Mouse (Mus musculus): ENCODE data around the gene Cks2. TPM values are rescaled to one million over a fixed set of nuclear protein-coding genes. Genes with fewer than 3 reads are reported as not detected.
A peak's percentile ranks its signal among the peaks of the same experiment; 100 is the strongest.
"Not testable (repeated sequence)": the region's sequence is repeated elsewhere in the genome, so short reads cannot be mapped to it uniquely, and the experiment has no call there.

Cks2 gene
- total RNA-seq, 2 experiments from 2014 or later, result 12.3 to 14.5 TPM

GRCm38 (mm10) chr13:51638958-51639357 lies 6.1 kb upstream of the Cks2 start:
- DNase-seq, result peak in 1 of 2 experiments; percentile 12

- no peak for DNase-seq
Measured at GRCm38 (mm10) chr13:51641424-51641823, 3.6 kb upstream of the Cks2 start.

- no peak for DNase-seq
Measured at GRCm38 (mm10) chr13:51642171-51642778, 2.8 kb upstream of the Cks2 start.

- peak in 1 of 2 experiments; percentile 5 for DNase-seq
Measured at GRCm38 (mm10) chr13:51643924-51644828, 856 bp upstream of the Cks2 start.

- DNase-seq, result peak in 1 of 2 experiments; percentile 18
Measured at GRCm38 (mm10) chr13:51645872-51646271, 840 bp downstream of the Cks2 start.

- no peak for DNase-seq
Measured at GRCm38 (mm10) chr13:51646362-51647027, 1.5 kb downstream of the Cks2 start.

- no peak for DNase-seq
Measured at GRCm38 (mm10) chr13:51647770-51648169, 2.7 kb downstream of the Cks2 start.

GRCm38 (mm10) chr13:51648237-51648636 lies 3.2 kb downstream of the Cks2 start:
- DNase-seq, result peak in 1 of 2 experiments; percentile 6

- no peak for DNase-seq
Measured at GRCm38 (mm10) chr13:51649740-51650139, 4.7 kb downstream of the Cks2 start.

DNA sequence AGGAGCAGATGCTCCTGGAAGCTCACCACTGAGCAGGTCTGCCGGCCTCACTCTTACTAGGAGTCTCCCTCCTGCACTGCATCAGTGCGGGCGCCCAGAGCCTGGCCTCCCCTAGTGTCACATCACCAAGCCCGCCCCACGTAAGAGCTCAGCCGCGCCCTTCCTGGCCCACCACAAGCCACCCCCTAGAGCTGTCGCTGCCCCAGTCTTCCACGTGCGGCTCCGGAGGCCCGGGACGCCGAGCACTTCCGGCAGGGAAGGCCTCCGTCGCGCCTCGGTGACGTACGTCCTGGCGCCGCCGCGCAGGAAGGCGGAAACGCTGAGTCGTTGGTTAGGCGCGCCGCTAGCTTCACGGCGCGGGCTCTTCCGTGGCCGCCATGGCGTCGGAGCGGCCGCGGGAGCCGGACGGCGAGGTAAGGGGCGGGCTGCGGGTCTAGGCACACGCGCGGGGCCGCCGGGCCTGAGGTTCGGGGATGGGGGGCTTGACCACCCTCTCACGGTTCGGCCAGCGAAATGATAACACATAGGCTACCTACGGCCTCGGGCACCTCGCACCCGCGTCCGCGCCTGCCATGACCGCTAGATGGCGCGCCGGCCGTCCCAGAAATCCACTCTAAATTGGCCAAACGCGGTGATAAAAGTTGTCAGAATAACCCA lies 6.5 kb downstream of the Cks2 start, which contains the start of gene Secisbp2:
Secisbp2 (plus strand) TSS at position 290 of the 657 bp plus-strand sequence.
- peak; percentile 96 for DNase-seq

DNA sequence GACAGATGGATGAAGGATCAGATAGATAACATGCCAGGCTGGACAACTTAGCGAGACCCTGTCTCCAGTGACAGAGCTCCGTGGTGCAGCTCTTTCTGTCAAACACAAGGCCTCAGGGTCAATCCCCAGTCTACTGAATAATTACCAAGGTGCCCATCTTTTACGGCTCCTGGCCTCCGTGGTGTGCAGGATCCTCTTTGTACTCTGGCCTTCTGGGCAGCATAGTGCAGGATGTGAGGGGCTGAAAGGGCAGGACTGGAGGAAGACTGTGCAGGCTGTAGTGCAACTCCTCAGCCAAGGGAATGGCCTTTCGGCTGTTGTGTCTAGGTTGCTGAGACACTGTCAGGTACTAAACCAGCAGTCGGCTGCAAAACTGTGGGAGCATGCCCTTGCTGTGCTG lies 8.1 kb downstream of the Cks2 start:
- no peak for DNase-seq

- DNase-seq, result no peak
Measured at GRCm38 (mm10) chr13:51653961-51654360, 8.9 kb downstream of the Cks2 start.

GRCm38 (mm10) chr13:51656516-51657235 lies 11.6 kb downstream of the Cks2 start:
- DNase-seq, result no peak

DNA sequence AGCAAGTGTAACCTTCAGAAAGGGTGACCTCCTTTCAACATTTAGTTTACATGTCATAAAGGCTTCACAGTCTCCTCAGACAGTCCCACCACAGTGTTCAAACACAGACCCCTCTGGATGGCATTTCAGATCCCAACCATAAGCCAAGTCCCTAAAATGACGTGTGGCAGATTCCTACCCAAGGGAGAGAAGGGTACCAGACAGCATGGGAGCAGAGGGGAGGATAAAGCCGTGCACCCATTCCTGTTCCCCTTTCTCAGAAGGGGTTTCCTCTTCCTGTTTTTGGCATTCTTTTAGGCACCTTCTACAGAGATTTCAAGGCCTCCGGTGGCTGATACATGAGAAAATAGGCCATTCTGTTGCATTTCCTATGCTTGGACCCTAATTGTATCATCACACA lies 13.1 kb downstream of the Cks2 start:
- DNase-seq, result no peak

GRCm38 (mm10) chr13:51659573-51659972 lies 14.5 kb downstream of the Cks2 start:
- no peak for DNase-seq

DNA sequence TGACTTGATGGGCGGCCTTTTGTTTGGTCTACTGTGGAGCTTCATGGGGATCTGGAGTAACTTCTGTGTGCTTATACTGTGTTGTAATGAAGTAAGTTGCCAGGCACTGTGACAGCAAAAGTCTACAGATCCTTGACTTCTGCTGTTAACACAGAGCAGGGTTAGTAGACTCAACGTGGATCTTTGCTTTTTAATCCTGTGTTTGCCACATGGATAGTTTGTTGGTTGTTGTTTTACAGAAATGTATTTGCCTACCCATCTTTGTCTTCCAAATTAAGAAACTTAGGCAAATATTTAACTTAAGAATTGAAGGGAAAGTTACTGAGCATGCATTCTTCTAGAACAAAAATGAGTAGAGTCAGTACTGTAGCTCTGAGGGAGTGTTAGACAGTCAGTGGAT lies 18.5 kb downstream of the Cks2 start:
- DNase-seq, result no peak

DNA sequence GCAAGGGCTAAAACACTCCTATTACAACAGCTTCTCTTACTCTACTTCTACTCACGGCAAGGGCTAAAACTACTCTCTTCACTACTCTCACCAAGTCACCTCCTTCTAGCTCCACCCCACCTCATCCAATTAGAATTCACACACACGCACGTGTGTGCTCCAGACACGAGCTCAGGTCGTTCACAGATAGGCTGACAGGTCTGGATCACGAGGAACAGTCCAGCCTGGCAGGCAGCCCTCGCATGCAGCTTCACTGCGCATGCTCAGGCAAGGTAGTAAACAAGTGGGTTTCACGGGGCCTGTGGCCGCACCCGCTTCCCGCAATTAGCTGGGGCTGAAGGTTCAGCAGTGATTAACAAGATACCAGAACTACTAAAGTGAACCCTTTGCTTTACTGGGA lies 23.2 kb downstream of the Cks2 start:
- not testable (repeated sequence) for DNase-seq

- DNase-seq, result no peak
Measured at GRCm38 (mm10) chr13:51676641-51677040, 31.6 kb downstream of the Cks2 start.

GRCm38 (mm10) chr13:51677041-51677440 lies 32.0 kb downstream of the Cks2 start:
- DNase-seq, result no peak

DNA sequence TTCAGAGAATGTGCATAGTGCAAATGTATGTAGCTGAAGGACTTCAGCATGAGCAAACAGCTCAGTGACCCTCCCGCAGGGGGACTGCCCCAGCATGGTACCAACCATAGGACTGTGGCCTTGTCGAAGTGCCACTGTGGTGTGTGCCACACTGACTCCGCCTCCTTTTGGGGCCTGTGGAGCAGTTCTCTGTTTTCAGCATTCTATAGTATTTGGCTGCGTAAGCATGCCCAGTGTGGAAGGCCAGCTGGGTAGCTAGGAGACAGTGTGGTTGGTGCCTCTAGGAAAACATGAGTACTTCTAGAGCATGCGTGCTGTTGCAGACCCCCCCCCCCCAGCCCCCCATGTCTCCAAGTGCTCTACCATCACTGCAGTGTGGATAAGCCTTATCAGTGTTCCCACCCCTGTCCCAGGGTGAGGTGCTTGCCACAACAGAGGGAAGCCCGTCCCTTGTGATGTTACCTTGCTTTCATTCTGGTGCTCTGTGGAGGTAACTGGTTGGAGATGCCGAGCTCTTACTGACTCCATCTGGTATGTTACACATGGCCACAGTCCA lies 32.7 kb downstream of the Cks2 start:
- no peak for DNase-seq

- no peak for DNase-seq
Measured at GRCm38 (mm10) chr13:51678687-51679086, 33.7 kb downstream of the Cks2 start.

Data from adrenal gland, postnatal 36 days (tissue).